Mouse (Mus musculus) G1E (cell line): ENCODE measurements around the gene Dbh. TPM values are rescaled to one million over a fixed set of nuclear protein-coding genes. Genes with fewer than 3 reads are reported as not detected.

Experiments used
- ATAC-seq: 2 replicates; pipeline ENCODE4 v1.8.0; 2016; ENCODE audit warnings: mild to moderate bottlenecking; ENCODE audit not compliant: insufficient number of reproducible peaks, poor library complexity, low FRiP score, severe bottlenecking; ENCODE audit errors: extremely low read depth
- DNase-seq: peaks from one replicate; pipeline ENCODE4 v3.0.0; 2012; ENCODE audit warnings: low spot score
- H3K27me3 ChIP-seq: 2 replicates; pipeline ENCODE4 v1.6.1; 2012; ENCODE audit warnings: mild to moderate bottlenecking, low read length, inconsistent platforms; ENCODE audit not compliant: insufficient read depth
- H3K36me3 ChIP-seq: replicated peaks from 2 replicates; pipeline ENCODE3; 2012; ENCODE audit warnings: mild to moderate bottlenecking, inconsistent platforms
- H3K4me1 ChIP-seq: 2 replicates; pipeline ENCODE4 v1.6.1; 2012; ENCODE audit warnings: low read depth, low read length, inconsistent platforms, mixed read lengths; ENCODE audit not compliant: insufficient read depth
- H3K4me3 ChIP-seq: 2 replicates; pipeline ENCODE4 v1.5.1; 2012; ENCODE audit warnings: low read depth, mild to moderate bottlenecking, inconsistent platforms, low read length, moderate library complexity, mixed read lengths
- H3K9me3 ChIP-seq: replicated peaks from 2 replicates; pipeline ENCODE4 v1.6.1; 2012; ENCODE audit warnings: inconsistent platforms
- CTCF ChIP-seq: IDR thresholded peaks from 2 replicates; pipeline ENCODE4 v1.5.1; 2012; ENCODE audit warnings: low read depth, low read length, inconsistent platforms, mixed read lengths
- GATA1 ChIP-seq: IDR thresholded peaks from 2 replicates; pipeline ENCODE4 v1.6.1; 2012; ENCODE audit warnings: borderline replicate concordance, low read length, inconsistent platforms, mixed read lengths
- GATA2 ChIP-seq: IDR thresholded peaks from 2 replicates; pipeline ENCODE4 v1.6.1; 2012; ENCODE audit warnings: low read depth, low read length, inconsistent platforms, borderline replicate concordance
- POLR2AphosphoS5 ChIP-seq: IDR thresholded peaks from 2 replicates; pipeline ENCODE4 v1.6.1; 2012; ENCODE audit warnings: low read depth, low read length, inconsistent platforms; ENCODE audit not compliant: insufficient replicate concordance
- TAL1 ChIP-seq: conservative IDR thresholded peaks from 2 replicates; pipeline ENCODE4 v1.6.1; 2012; ENCODE audit warnings: low read depth, low read length, inconsistent platforms, mixed read lengths
- polyA plus RNA-seq: library from polyadenylated mRNA; stranded (reverse); fragments of >175 nt; gene quantifications from 2 replicates; pipeline ENCODE4 v1.2.3, GENCODE M21; 2012
- total RNA-seq, 2 experiments: library from RNA; stranded (forward) in 1 of 2; stranded (reverse) in 1 of 2; fragments of 200-1000 nt in 1 of 2; fragments of >200 nt in 1 of 2; fragmentation: Nextera tagmentation in 1 of 2; gene quantifications; 2 replicates each; pipeline ENCODE4 v1.2.3; 2014 to 2017

Gene Dbh
- total and polyA plus RNA-seq, 3 experiments, result 0.05 TPM; not detected in 2

DNA sequence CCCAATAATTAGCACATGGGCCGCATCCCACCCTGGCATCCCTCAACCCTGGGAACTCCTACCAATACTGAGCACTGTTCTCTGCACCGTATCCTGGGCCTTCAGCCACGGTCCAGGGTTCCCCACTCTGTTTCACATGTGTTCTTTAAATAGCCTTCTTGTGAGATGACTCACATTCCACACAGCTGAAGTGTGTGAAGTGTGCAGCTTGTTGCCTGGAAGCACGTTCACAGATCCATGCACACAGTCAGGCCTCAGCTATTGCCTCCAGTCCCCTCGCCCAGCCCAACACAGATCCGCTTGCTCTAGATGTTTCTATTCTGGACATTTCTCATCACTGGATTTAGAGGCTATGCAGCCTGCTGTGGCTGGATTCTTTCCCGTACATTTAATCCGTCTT is 14.1 kb downstream of the Dbh start:
- TF ChIP-seq CTCF (no peak), GATA2 (no peak), TAL1 (no peak), GATA1 (no peak), POLR2AphosphoS5 (no peak)
- Histone ChIP-seq H3K36me3 (no peaks in the 10 kb centered on the region), H3K4me3 (no peak overlapping the region), H3K4me1 (no peaks in the 10 kb centered on the region), H3K27me3 (peaks cover 12% of the 10 kb centered on the region; the same call in 1 of the 2 replicates), H3K9me3 (no peaks in the 10 kb centered on the region)
- no peak for ATAC-seq
- no peak for DNase-seq

DNA sequence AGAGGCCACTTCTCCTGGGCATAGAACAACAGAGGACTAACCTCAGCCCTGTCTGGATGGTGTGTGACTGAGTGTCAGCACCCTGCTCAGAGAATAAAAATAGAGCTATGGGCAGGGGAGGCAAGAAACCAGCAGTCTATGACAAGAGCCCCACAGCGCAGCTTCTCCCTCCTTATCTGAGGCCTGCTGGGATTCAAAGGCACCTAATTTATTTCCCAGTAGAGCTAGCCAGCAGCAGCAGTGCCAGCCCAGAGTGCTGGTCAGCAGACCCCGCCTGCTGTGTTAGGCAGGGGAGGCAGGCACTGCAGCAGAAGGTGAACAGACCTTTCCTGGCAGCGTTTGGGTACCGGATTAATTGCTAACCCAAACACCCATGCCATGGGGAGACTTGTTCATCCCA is 16.9 kb downstream of the Dbh start:
- DNase-seq, result no peak
- no peak for ATAC-seq
- no peaks in the 10 kb centered on the region for H3K4me1 ChIP-seq
- no peaks in the 10 kb centered on the region for H3K9me3 ChIP-seq
- TF ChIP-seq CTCF (no peak), TAL1 (no peak), GATA1 (no peak), GATA2 (no peak), POLR2AphosphoS5 (no peak)
- H3K4me3 ChIP-seq, result no peak overlapping the region
- H3K27me3 ChIP-seq, result peaks cover 24% of the 10 kb centered on the region
- no peaks in the 10 kb centered on the region for H3K36me3 ChIP-seq

DNA sequence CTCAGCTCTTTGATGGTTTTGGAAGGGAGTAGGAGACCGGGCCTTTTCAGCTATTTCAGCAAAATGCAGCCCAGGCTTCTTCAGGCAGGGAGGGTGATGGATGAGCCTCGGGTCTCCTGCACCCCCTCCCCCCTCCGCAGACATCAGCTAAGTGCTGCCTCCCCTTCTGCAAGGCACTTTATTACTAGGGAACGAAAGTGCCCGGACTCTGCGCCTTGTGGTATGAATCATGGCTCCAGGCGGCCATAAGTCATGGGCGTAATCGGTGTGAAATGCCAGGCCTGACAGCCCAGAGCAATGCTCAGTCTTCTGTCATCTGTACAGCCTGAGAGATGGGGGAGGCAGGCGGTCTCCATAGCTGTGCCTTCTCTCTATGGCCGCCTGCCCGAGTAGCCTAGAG is 18.7 kb downstream of the Dbh start:
- Histone ChIP-seq H3K27me3 (peaks cover 24% of the 10 kb centered on the region), H3K36me3 (no peaks in the 10 kb centered on the region), H3K4me3 (no peak overlapping the region), H3K4me1 (no peaks in the 10 kb centered on the region), H3K9me3 (no peaks in the 10 kb centered on the region)
- ATAC-seq (no peak), DNase-seq (no peak)
- TF ChIP-seq TAL1 (no peak), POLR2AphosphoS5 (no peak), GATA1 (no peak), GATA2 (no peak), CTCF (no peak)

DNA sequence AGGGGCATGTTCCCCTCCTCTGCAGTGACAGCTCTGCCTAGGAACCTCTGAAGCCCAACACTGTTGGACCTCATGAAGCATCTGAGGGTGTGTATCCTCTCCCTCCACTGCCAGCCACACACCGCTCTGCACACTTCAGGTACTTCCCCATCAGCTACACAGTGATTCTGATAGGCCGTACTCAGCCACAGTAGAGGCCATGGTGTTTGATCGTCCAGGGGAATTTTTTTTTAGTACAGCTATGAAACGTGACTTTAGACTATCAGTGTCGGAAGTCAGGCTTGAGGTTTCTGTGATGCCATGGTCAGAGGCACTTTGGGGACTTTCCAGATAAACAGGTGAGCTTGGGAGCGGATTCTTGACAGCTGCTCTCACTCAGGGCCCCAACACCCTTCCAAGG is 22.5 kb downstream of the Dbh start:
- TF ChIP-seq POLR2AphosphoS5 (no peak), GATA1 (no peak), GATA2 (no peak), CTCF (no peak), TAL1 (no peak)
- H3K27me3 ChIP-seq, result peaks cover 32% of the 10 kb centered on the region
- H3K36me3 ChIP-seq, result no peaks in the 10 kb centered on the region
- no peak overlapping the region for H3K4me3 ChIP-seq
- ATAC-seq (no peak), DNase-seq (no peak)
- H3K9me3 ChIP-seq, result no peaks in the 10 kb centered on the region
- H3K4me1 ChIP-seq, result no peaks in the 10 kb centered on the region

DNA sequence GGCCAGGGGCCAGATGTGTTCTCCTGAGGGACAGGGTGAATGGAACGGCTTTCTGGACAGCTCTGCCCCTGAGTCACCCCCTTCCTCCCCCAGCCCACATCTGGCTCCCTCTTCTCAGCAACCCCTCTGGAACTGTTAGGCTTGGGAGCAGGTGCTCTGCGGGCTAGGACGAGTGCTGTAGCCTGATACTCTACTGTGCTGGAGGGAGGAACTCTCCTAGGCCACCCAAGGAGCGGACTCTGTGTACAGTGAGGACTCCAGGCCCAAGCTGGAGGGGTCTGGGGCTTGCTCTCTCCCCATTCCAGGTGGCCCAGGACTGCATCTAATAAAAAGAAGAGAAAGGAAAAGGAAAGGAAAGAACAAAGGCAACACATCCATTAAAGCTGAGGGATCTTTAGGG is 25.0 kb downstream of the Dbh start:
- Histone ChIP-seq H3K27me3 (peaks cover 20% of the 10 kb centered on the region; the same call in 1 of the 2 replicates), H3K36me3 (no peaks in the 10 kb centered on the region), H3K9me3 (no peaks in the 10 kb centered on the region), H3K4me1 (no peaks in the 10 kb centered on the region), H3K4me3 (no peak overlapping the region)
- DNase-seq (no peak), ATAC-seq (no peak)
- TF ChIP-seq GATA1, result no peak
- TF ChIP-seq CTCF, result no peak
- no peak for TF ChIP-seq POLR2AphosphoS5
- no peak for TF ChIP-seq TAL1
- no peak for TF ChIP-seq GATA2

DNA sequence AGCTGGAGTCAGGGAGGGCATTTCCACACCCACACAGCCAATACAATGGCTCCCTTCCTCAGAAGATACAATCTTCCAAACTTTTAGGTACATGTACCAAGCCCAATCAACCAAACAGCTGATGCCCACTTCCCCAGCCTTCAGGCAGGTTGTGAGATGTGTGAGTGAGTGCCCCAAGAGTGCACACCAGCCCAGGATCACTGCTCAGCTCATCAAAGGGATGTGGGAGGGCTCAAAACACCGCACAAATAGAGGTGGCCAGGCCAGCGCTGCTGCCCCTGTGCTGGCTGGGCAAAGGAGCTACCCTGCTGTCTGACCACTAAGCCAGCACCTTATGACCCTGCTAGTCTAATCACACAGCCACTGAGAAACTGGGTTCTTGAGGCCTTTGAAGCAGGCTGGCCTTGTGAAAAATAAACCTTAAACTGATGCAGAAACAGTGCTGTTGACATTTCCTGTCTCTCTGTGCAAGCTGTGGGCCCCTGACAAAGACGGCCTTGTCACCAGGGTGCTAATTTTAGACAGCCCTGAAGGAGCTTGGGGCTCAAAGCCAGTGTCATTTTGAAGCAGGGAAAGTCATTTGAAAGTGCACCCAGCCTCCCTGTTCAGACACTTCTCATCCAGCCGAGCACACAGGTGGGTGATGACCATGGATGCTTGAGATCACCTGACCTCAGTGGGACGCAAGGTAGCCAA is 33.7 kb downstream of the Dbh start:
- Histone ChIP-seq H3K9me3 (no peaks in the 10 kb centered on the region), H3K27me3 (peaks cover 3% of the 10 kb centered on the region; the same call in 1 of the 2 replicates), H3K4me1 (no peaks in the 10 kb centered on the region), H3K36me3 (no peaks in the 10 kb centered on the region), H3K4me3 (no peak overlapping the region)
- DNase-seq (no peak), ATAC-seq (no peak)
- no peak for TF ChIP-seq GATA1
- no peak for TF ChIP-seq CTCF
- TF ChIP-seq POLR2AphosphoS5, result no peak

DNA sequence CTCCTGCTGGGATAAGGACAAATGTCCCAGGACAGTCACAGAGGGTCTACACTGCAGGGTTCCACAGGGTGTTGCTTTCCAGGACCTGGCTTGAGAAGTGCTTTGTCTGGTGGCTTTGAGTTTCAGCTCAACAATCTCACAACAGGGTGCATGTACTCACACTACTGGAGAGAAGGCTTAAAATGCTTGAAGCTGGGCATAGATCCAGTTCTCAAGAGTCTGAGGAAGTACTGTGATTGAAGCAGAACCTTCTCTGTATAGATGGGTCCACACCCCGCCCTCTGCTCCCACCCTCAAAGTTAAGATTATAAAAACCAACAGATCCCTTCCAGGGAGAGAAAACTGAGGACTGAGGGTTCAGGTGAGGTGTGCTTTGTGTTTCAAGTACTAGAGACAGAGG is 35.6 kb downstream of the Dbh start:
- Histone ChIP-seq H3K27me3 (peaks cover 3% of the 10 kb centered on the region; the same call in 1 of the 2 replicates), H3K9me3 (no peaks in the 10 kb centered on the region), H3K36me3 (no peaks in the 10 kb centered on the region), H3K4me1 (no peaks in the 10 kb centered on the region), H3K4me3 (no peak overlapping the region)
- DNase-seq, result no peak
- no peak for ATAC-seq
- TF ChIP-seq GATA1 (no peak), TAL1 (no peak), CTCF (no peak), POLR2AphosphoS5 (no peak), GATA2 (no peak)
